Mouse (Mus musculus): ENCODE measurements around the gene Psmb4. TPM values are rescaled to one million over a fixed set of nuclear protein-coding genes. Genes with fewer than 3 reads are reported as not detected.
"Not testable (repeated sequence)": the region's sequence is repeated elsewhere in the genome, so short reads cannot be mapped to it uniquely, and the experiment has no call there.

Gene Psmb4
- total RNA-seq, 2 experiments from 2014 or later: 275 to 292 TPM

DNA sequence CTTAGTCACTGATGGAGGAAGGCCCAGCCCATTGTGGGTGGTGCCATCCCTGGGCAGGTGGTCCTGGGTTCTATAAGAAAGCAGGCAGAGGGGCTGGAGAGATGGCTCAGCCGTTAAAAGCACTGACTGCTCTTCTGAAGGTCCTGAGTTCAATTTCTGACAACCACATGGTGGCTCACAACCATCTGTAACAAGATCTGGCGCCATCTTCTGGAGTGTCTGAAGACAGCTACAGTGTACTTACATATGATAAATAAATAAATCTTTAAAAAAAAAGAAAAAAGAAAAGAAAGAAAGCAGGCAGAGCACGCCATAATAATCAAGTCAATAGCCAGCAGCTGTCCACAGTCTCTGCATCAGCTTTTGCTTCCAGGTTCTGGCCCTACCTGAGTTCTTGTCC, 18.0 kb upstream of the Psmb4 start:
- not testable (repeated sequence) for DNase-seq

- DNase-seq: peak; percentile 30 to 42
Observed at GRCm38 (mm10) chr3:94902747-94903146, 16.0 kb upstream of the Psmb4 start.

DNA sequence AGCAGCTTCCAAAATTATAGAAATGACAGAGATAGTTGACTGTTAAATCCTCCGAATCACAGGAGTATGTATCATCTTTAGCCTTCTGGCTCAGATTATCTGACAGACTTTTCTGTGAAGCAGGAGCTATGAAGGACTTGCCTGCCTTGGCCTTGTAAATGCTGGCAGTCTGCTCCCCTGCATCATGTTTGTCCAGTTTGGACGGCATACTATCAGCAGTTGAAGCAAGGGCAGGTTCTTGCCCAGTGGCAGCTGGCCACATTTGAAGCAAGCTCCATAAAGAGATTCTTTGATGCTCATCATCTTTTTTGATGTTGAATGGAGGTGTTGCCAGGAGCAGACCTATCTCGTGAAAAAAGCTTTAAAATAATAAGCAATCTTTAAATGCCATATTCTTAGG, 7.3 kb upstream of the Psmb4 start:
- DNase-seq: no peak

- DNase-seq: no peak
Observed at GRCm38 (mm10) chr3:94888595-94888994, 1.8 kb upstream of the Psmb4 start.

DNA sequence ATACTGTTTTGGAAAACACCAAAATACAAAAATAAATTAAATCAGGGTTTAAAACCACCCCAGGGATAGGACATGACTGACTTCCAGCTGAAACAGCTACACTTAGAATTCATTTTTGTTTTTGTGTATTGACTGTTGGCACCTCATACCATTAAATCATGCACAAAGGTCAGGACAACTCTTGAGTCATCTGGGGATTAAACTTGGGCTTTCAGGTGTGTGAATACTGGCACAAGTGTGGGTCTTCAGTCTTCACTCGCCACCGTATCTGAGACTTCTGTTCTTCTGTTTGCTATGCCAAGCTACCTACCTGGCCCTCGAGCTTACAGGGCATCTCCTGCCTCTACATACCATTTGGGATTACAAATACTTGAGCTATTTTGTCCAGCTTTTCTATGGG, 4.2 kb downstream of the Psmb4 start:
- DNase-seq: no peak

GRCm38 (mm10) chr3:94881840-94882239, 4.9 kb downstream of the Psmb4 start:
- DNase-seq: no peak

DNA sequence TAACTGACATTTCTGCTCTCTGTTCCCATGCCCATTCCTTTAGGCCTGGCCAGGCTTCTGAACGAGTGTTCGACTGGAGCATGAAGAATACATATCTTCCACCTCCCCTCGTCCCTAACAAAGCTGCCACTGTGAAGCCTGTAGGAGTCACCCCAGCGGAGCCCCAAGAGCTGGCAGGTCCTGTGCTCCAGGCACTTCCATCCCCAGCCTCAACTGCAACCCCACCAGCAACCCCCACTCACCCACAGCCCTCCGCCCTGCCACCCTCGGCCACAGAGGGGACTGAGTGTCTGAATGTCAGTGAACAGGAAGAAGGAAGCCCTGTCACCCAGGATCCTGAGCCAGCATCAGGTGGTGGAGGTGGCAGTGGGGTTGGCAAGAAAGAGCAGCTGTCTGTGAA, 8.1 kb downstream of the Psmb4 start:
- DNase-seq: no peak

DNA sequence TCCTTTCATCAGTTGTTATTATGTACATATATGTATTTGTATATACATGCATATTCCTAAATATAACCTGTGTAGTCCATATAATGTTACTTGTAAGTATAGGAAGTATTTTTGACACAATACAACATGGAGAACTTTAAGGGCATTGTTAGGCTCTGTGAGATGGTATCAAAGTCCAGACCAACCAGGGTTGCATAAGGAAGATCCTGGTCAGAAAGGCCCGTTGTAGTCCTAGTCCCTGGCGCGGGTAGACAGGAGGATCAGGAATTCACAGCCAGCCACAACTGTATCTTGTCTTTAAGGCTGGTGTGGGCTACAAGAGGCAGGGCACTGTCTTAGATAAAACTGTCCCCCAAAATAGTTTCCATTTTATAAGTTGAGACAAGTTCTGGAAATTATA, 17.8 kb downstream of the Psmb4 start:
- no peak for DNase-seq

DNA sequence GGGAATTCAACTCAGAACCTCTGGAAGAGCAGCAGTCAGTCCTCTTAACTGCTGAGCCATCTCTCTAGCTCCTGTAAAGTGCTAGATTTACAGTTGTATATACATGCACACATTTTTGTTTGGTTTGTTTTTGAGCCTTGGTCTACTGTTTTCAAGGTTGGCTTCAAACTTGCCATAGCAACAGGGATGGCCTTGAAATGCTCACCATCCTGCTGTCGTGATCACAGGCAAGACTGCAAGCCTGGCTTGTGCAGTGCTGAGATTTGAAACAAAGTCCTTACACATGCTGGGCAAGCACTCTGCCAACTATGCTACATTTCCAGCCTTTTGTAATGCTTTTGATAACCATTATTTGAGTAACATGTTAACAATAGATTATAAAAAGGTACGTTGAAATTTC, 27.3 kb downstream of the Psmb4 start:
- no peak for DNase-seq

GRCm38 (mm10) chr3:94852215-94852614, 34.5 kb downstream of the Psmb4 start:
- no peak for DNase-seq

DNA sequence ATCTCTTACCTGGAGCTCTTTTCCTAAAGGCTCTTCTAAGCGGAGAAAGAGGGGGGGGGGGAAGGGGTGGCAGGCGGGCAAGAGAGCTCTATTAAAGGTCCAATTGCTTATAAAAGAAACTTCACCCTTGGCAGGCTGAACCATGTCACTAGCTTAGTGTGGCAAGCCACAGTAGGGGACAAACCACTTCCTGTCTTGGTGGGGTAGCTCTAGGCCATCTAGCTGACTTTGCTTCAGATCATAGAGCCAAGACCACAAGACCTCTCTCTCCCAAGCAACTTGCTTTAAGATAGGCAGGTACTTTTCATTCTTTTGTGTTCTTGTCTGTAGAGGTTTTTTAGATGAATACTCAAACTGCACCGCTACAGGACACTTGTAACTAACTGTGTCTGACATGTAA, 35.0 kb downstream of the Psmb4 start:
- no peak for DNase-seq

DNA sequence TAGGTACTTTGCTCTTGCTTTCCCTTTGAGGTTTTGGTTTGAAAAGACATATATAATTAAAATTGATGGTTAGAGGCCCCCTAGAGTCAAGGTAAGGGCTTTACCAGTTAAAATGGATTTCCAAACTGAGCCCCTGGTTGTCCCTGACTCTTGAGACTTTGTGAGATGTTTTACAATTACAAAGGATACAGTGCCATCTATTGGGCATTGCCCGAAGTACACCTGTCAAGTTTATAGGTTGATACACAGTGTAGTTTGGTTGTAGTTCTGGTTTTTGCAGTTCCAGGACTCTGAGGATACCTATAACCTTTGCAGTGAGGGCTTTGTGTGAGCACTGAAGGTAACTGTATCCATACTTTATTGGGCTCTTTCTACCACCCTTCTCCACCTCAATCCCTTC, 37.4 kb downstream of the Psmb4 start:
- peak in 1 of 2 experiments; percentile 29 for DNase-seq

- DNase-seq: no peak
Observed at GRCm38 (mm10) chr3:94847382-94847781, 39.4 kb downstream of the Psmb4 start.

DNA sequence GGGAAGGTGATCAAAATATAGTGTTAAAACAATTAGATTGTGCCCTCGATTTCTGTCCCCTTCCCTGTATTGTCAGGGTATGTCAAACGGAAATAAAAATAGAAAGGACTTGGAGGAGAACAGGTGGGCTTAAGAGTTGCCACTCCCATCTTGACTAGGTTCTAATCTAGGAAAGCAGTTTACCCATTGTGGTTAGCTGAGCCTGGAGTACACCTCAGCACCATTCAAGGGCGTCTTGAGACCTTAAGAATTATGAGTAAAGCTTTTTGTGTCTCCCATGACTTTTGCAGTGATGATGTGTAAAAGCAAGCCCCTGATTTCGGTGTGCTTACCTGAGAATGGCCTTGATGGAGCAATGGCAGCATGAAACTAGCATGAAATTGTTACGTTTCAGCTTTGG, 47.7 kb downstream of the Psmb4 start:
- no peak for DNase-seq

GRCm38 (mm10) chr3:94838631-94839030, 48.1 kb downstream of the Psmb4 start:
- DNase-seq: no peak

GRCm38 (mm10) chr3:94837959-94838496, 48.7 kb downstream of the Psmb4 start:
- peak; percentile 90 for DNase-seq

- DNase-seq: peak; percentile 95
Observed at GRCm38 (mm10) chr3:94837183-94837890, 49.4 kb downstream of the Psmb4 start, which contains the start of gene Pogz. Gene Pogz, plus strand, starts transcription at chr3:94837567.

- DNase-seq: no peak
Observed at GRCm38 (mm10) chr3:94835396-94835795, 51.4 kb downstream of the Psmb4 start.

Other genes with a start within 250 kb of the Psmb4 start
- gene Gm10972, start 243.8 kb downstream of the Psmb4 start, total RNA-seq (2021): not detected
- 1 to 10 TPM; 2.7 to 2.9 TPM for gene Tuft1, start 228.1 kb downstream of the Psmb4 start, total RNA-seq (2021)
- 1 to 10 TPM; 1.7 to 2.6 TPM for gene Selenbp2, start 193.4 kb downstream of the Psmb4 start, total RNA-seq (2021)
- 1 to 10 TPM; 3.2 to 3.6 TPM for gene Cgn, start 100.5 kb downstream of the Psmb4 start, total RNA-seq (2021)
- gene Pogz, start 49.4 kb downstream of the Psmb4 start, total RNA-seq (2021): 10 to 100 TPM; 54.4 to 62.5 TPM
- gene Selenbp1, start 46.1 kb upstream of the Psmb4 start, total RNA-seq (2021): 10 to 100 TPM in 1 of 2 experiments, 1 to 10 TPM in 1; 9.2 to 10.2 TPM
- 10 to 100 TPM; 23.6 to 26.2 TPM for gene Rfx5, start 67.1 kb upstream of the Psmb4 start, total RNA-seq (2021)
- 10 to 100 TPM; 55.3 to 61.2 TPM for gene Pi4kb, start 87.8 kb upstream of the Psmb4 start, total RNA-seq (2021)
- gene Zfp687, start 128.5 kb upstream of the Psmb4 start, total RNA-seq (2021): 10 to 100 TPM; 20.3 to 22.4 TPM
- gene Psmd4, start 155.7 kb upstream of the Psmb4 start, total RNA-seq (2021): 100 to 1,000 TPM; 148 to 177 TPM
- 10 to 100 TPM; 62.3 to 64.0 TPM for gene Pip5k1a, start 220.0 kb upstream of the Psmb4 start, total RNA-seq (2021)
- 10 to 100 TPM; 43.9 to 46.0 TPM for gene Vps72, start 224.1 kb upstream of the Psmb4 start, total RNA-seq (2021)
- gene Tmod4, start 237.5 kb upstream of the Psmb4 start, total RNA-seq (2021): 1 to 10 TPM in 1 of 2 experiments, under 1 TPM in 1; 0.96 to 1.1 TPM
- gene Scnm1, start 247.1 kb upstream of the Psmb4 start, total RNA-seq (2021): 10 to 100 TPM; 49.5 to 50.4 TPM
- gene Lysmd1, start 247.1 kb upstream of the Psmb4 start, total RNA-seq (2021): 10 to 100 TPM; 16.8 to 18.1 TPM

Data from layer of hippocampus, postnatal 36 days (tissue).